Mouse (Mus musculus): ENCODE data around the gene 9130023H24Rik.

Gene 9130023H24Rik

DNA sequence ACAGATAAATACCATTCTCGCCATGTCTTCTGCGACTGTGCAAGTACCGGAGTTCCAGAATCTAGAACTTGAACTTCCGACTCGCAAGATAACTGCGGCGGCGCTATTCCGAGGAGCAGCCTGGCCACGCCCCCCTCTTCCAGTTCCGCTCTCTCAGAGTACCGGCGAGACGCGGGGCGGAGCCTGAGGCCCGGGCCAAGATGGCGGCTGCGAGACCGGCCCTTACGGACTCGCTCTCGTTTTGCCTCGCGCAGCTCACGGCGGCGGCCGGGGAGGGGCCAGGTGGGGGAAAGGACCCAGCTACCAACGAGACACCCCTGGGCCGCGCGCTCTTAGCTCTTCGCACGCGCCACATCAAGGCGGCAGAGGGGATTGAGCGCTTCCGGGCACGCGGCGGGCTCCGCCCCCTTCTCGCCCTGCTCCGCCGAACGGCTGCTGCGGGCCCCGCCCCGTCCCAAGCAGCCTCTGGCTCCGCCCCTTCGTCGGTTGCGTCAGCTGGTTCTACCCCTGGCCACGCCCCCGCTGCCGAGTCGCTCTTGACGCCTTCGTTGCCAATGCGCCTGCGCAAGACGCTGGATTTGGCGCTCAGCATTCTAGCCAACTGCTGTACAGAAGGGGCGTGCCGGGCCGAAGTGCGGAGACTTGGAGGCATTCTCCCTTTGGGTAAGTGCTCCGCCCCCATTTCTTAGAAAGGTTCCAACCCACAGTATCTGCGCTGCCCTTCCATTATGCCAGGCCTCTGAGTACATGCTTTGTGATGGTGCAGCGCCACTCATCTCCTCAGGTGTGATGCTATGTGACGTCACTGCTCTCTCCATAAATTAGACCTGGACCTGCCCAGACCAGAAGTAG lies at the start of gene 9130023H24Rik:
9130023H24Rik (minus strand) TSS at position 105 of the 852 bp plus-strand sequence.
- peak; percentile 99 for DNase-seq (ENCODE audit: low read depth, low spot score)

DNA sequence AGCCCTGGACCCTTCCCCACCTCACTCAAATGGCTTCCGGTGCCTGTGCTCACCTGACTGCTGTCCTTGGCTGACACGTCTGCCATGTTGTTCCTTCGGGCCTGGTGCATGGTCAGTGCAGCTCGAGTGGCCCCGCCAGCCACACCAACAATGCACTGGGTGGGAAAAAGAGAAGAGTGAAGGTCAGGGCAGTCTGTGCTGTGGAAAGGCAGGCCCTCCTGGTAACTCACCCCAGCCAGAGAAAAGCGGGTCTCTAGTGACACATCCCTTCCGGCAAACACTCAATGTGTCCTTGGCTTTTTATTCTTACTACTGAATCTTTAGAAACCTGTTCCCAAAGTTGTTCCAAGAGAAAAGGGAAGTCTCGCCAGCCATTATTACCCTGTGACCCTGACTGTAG lies 47.2 kb upstream of the 9130023H24Rik start:
- no peak for DNase-seq (ENCODE audit: low read depth, low spot score)

DNA sequence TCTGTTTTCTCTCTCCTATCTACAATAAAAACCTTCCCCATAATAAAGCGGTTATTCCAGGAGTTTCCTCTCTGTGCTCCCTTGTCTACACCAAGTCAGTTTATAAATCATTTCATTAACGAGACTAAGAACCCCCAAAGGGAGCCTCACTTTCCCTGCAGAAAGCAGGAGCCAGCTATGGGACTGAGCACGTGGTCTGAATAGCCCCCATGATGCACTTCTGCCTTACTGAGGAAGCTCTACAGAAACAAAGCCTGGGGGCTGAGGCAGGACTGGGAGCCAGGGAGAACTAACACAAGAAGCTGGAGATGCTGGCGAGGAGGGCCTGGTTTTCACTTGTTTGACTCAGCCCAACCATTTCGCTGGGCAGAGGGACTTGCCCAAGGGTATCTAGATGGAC lies 46.2 kb upstream of the 9130023H24Rik start:
- DNase-seq (ENCODE audit: low read depth, low spot score), result no peak

DNA sequence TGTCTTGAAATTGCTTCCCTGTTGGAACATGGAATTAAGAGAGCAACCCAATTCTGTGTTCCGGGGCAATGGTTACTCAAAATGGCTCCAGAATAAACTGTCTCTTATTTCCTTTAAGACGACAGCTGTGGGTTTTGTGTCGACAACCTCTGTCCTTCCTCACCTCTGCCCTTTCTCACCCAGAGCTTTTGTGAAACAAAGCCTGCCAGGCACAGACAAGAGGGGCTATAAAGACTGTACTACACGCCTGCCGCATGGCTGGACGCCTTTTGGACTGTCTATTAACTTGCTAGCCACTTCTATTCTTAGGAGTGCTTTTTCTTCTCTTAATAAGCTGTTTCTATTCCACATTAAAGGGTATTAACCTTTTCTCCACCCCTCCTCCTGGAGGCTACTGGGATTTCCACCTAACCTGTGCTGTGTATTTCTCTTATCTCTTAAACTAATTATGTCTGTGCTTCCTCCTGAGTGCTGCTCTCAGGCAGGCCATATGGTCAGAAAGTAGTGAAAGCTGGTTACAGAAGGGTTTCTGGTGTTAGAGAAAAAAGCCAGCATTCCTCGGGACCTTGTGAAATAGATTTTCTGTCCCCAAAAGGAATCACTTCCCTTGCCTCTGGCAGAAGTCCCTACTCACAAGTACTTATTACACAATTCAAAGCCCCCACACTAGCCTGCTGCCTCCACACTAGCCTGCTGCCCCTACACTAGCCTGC lies 44.9 kb upstream of the 9130023H24Rik start:
- no peak for DNase-seq (ENCODE audit: low read depth, low spot score)

DNA sequence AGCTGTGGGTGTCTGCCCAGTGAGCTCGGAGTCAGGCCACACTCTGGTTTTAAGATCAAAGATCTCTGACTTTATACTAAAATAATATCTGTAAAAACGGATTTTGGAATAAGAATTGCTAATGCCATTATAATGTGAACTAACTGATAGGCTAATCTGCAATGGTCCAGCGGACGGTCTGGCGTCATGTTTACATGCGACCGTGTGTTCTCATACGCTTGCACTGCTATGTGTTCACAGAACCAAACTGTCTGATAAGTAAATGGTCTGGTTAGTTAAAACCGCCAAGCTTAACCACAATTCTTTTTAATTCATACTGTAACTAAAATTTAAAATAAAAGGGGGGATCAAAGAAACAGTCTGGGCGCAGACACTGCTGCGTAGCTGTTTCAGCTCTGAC lies 43.9 kb upstream of the 9130023H24Rik start:
- DNase-seq (ENCODE audit: low read depth, low spot score), result no peak

DNA sequence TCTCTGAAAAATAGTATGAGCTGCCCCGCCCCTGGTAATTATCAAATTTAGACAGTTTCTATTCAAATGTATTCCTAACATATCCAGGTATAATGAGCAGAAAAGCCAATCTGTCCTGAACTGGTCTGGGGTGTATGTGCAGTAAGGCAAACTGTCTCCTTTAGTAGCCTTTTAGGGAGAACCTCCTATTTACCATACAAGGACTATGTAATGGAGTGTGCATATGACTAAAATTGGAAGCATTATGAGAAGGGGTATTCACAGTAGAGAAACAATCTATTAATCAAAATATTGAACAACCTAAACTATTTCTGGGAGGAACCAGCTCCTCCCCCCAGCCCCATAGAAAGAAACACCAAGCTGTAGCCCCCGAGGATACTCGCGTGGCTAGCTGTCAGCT lies 41.9 kb upstream of the 9130023H24Rik start:
- DNase-seq (ENCODE audit: low read depth, low spot score), result no peak

DNA sequence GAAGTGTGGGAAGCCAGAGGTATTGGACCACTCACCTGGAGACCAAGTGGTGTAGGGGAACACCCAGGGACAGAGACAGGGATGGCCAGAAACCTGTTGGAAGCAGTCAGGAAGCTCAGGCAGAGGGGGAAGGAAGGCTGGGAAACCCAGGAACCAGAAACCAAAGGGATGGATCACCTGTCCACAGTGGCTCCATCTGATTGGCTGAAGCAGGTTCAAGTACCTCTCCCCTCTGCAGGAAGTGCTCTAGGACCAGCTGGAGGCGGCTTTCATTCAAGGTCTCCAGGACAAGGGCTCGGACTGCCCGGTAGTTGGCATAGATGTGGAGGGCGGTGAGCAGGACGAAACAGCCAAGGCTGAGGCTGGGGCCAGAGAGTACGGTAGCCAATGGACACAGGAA lies 38.2 kb upstream of the 9130023H24Rik start:
- no peak for DNase-seq (ENCODE audit: low read depth, low spot score)

DNA sequence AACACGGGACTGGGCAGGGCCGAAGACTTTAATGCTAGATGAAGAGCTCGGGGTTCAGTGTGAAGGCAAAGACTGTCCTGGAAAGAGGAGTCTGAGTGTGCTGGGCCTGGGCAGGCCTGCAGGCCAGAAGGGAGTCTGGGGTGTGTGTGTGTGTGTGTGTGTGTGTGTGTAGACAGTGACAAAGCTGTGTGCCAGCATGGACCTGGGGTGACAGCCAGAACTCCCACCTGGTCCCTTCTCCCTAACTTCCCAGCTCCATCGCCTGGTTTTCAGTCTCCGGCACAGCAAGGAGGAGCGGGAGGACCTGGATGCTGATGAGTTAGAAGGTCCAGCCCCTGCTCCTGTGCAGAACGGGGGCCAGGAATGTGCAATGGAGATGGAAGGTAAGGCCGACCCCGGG lies 33.7 kb upstream of the 9130023H24Rik start:
- DNase-seq (ENCODE audit: low read depth, low spot score), result no peak

DNA sequence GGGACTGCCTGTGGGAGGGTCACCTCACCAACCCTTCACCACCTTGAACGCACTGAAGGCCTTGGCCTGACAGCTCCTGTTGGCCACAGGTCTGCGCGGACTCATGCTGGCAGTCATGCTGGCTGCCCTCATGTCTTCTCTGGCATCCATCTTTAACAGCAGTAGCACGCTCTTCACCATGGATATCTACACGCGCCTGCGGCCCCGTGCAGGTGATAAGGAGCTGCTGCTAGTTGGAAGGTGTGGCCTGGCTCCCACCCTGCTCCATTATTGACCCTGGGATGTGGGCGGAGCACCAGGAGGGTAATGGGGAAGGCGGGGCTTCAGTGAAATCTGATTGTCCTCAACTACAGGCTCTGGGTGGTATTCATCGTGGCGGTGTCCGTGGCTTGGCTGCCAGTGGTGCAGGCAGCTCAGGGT lies 32.6 kb upstream of the 9130023H24Rik start:
- DNase-seq (ENCODE audit: low read depth, low spot score), result no peak

DNA sequence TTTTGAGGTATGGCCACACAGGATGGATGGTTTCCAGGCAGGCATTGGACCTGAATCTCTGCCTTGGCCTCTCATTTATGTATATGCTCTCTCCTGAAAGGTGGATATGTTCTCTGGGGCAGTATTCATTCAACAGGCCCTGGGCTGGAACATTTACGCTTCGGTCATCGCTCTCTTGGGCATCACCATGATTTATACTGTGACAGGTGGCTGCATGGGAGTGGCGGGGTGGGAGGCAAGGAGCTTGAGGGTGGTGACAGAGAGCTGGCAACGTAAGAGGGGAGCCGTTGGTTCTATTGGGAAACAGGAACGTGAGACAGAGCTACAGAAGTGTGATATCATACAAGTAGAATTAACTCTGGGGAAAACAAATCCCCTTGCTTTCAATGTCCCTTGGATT lies 30.0 kb upstream of the 9130023H24Rik start:
- DNase-seq (ENCODE audit: low read depth, low spot score), result no peak

DNA sequence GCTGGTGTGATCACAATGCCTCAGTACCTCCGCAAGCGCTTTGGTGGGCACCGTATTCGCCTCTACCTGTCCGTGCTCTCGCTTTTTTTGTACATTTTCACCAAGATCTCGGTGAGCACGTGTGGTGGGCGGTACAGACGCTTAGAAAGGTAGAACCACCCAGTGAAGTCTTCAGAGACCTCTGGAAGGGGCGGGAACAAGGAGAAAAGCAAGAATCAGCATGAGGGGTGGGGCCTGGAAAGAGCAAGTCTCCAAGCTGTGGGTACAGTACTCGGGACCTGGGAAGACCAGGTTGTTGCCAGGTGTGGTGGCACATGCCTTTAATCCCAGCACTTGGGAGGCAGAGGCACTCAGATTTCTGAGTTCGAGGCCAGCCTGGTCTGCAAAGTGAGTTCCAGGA lies 29.6 kb upstream of the 9130023H24Rik start:
- DNase-seq (ENCODE audit: low read depth, low spot score), result no peak

DNA sequence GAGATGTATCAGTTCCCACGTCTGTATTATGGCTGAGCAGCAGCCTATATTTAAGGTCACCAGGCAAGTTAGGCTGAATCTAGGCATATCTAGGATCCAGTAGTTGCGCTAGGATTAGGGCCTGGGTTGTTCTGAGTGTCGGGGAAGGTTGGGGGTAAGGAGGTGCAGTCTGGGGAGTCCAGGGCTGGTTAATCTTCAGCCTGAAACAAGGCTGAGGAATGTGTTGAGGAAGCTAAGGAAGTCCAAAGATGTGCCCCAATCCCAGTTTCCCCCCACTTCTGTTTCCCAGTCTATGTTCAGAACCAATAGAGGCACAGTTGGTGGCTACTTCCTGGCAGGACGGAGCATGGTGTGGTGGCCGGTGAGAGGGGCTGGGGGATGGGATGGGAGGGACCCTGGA lies 28.2 kb upstream of the 9130023H24Rik start:
- DNase-seq (ENCODE audit: low read depth, low spot score), result no peak

DNA sequence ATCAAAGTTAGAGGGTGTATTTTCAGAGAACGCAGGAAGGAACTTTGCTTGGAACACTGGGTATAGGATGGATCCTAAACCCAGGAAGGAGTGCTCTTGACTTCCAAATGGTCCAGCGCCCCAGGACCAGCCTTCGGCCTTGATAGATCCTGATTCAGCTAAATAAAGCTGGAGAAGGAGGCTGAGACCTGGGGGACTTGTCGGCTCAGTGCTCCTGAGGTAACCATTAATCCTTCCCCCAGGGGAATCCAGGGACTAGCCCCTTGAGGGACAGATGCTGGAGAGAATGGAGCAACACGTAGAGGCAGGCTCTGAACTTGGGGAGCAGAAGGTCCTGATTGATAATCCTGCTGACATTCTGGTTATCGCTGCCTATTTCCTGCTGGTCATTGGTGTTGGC lies 27.6 kb upstream of the 9130023H24Rik start, which contains the start of gene Slc5a2:
Slc5a2 (plus strand) TSS at position 247 of the 400 bp plus-strand sequence.
- DNase-seq (ENCODE audit: low read depth, low spot score), result no peak

DNA sequence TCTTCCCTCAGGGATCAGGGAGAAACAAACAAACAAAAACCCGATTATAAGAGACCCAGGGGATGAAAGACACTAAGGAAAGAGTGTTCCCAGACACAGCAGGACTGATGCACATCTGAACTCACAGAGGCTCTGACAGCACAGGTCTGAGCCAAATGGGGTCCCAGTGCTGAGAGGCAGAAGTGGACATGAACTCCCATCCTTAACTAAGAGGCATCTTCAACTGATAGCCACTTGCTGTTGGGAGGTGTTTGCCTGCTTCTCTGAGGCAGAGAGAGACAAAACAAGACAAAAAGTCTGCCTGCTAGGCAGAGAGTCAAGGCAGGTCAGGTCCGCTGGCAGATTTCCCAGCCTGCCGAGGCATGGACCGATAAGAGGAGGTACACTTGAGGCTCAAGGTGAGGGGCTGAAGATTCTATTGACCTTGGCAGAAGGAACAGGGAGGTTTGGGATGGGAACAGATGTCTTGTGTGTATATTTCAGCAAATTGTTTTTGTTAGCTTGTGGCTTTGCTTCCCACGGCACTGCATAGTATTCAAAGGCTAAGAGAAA lies 19.0 kb upstream of the 9130023H24Rik start:
- DNase-seq (ENCODE audit: low read depth, low spot score), result no peak

DNA sequence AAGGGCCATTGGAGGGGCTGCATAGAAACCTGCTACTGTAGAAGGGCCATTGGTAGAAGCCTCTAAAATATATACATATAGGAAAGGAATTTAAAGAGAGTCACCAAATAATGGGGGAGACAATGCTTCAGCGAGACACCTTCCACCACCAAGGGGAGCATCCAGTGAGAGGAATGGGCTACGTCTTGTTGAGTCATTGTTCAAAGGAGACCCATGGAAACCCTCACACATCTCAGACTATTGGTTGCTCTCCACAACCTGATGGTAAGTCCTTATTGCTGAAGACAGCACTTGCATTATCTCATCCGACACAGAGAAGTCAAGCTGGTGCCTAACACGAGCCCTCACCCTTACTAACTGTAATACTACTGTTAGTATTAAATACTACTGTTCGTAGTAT lies 17.9 kb upstream of the 9130023H24Rik start:
- DNase-seq (ENCODE audit: low read depth, low spot score), result no peak

DNA sequence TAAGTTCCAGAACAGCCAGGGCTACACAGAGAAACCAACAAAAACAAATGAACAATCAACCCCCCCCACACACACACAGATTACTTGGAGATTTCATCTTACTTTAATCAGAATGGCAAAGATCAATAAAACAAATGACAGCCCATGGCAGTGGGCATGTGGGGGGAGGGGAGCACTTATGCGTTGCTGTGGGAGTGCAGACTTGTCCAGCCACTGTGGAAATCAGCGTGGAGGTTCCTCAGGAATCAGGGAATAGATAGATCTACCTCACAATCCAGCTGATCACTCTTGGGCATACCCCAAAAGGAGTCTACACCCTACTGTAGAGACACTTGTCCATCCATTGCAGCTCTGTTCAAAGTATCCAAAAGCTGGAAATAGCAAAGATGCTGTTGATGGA lies 17.1 kb upstream of the 9130023H24Rik start:
- no peak for DNase-seq (ENCODE audit: low read depth, low spot score)

DNA sequence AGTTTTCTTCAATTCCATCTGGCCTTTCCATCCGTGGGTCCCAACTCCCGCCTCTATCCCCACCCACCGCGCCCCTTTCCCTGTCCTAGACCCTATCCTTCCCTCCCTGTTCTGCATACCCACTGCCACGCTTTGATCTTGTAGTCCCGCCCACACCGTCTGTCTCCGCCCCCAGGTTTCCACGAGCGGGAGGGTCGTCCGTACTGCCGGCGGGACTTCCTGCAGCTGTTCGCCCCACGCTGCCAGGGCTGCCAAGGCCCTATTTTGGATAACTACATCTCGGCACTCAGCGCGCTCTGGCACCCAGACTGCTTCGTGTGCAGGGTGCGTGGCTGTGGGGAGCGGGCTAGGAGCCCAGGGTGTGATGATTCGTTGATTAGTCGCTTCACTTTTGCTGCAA lies 14.8 kb upstream of the 9130023H24Rik start:
- DNase-seq (ENCODE audit: low read depth, low spot score), result no peak

DNA sequence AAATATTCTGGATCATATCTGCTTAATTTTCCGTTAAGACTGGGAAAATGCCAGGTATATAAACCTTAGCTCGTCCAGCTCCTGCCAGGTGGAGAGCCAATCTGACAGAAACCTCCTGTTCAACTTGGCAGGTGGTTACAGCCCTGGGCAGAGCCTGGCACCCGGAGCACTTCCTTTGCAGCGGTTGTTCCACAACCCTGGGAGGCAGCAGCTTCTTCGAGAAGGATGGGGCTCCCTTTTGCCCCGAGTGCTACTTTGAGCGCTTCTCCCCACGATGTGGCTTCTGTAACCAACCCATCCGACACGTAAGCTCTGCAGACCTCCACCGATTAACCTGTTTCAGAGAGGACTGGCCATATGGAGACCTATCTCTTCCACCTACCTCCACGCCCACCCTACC lies 14.1 kb upstream of the 9130023H24Rik start:
- DNase-seq (ENCODE audit: low read depth, low spot score), result no peak

DNA sequence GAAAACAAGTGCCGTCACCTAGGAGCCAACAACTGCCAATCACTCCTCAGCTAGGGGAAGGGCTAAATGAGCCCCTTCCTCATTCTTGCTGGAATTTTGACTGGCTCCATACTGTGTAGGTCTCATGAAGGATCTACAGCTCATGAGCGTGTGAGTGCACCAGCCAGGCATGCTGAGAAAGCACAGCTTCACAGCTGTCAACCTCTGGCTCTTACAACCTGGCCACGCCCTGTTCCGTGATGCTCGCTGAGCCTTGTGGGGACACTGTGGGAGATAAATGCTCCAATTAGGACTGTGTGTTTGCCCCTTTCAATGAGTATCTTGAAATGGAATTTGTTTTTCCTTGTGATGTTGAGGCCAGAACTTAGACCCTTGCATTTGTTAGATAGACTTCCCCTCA lies 12.2 kb upstream of the 9130023H24Rik start:
- no peak for DNase-seq (ENCODE audit: low read depth, low spot score)

DNA sequence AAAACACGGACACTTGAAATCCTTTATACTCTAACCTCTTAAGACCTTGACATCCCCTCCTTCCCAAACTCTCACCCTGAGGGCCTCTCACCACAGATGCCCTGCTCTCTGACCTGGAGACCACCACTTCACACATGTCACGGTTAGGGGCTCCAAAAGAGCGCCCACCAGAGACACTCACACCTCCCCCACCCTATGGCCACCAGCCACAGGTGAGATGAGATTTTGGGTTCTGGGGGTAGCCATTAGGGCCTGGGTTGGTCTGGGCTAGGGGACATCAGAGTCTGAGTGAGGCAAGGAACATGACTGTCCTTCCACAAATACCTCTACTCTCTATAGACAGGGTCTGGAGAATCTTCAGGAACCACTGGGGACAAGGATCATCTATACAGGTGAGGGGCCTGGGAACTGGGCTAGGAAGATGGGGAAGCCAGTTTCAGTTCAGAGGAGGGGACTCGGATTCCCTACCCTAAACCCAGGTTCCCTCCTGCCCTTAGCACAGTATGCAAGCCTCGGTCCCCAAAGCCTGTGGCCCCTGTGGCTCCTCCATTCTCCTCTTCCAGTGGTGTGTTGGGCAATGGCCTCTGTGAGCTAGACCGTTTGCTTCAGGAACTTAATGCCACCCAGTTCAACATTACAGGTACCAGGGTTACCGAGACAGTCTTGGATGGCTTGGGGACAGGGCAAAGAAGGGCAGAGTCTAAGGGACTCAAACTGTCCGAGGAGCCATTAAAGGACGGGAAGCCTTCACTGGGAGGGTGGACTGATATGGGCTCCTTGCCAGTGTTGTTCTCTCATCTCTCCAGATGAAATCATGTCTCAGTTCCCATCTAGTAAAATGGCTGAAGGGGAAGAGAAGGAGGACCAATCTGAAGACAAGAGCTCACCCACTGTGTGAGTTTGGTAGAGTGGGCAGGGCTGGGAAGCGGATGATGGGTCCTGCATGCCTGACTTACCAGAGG lies 10.5 kb upstream of the 9130023H24Rik start:
- no peak for DNase-seq (ENCODE audit: low read depth, low spot score)

DNA sequence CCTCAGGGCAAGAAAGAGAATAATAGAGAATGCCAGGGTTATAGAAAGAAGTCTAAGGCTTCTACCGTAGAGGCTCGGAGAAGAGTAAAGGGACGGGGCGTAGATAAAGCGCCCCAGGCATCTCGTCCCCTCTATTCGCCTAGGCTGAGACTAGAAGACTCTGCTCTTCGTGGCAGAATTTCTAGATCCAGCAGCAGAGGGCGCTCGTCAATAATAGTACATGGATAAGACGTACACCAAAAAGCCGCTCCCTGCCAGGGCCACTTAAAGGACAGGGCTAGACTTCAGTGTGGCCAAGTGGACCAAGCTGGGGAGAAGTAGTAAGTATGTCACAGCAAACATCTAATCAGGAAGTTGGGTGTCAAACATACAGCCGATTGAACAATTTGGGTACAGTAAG lies 9.6 kb upstream of the 9130023H24Rik start:
- DNase-seq (ENCODE audit: low read depth, low spot score), result peak; percentile 79

Data from retina, postnatal 7 days (tissue).